Mouse (Mus musculus) megakaryocyte, embryonic 14.5 days (primary cell): Measurements from ENCODE around the gene Zkscan16.

Experiments
- FLI1 ChIP-seq: IDR thresholded peaks from 2 replicates; pipeline ENCODE4 v1.6.1; 2012; ENCODE audit warnings: low read length, inconsistent platforms, mixed read lengths
- GATA1 ChIP-seq: IDR thresholded peaks from 3 replicates; pipeline ENCODE4 v1.6.1; 2012; ENCODE audit warnings: mixed read lengths, low read length, inconsistent platforms, borderline replicate concordance

- TF ChIP-seq FLI1: no peak
- no peak for TF ChIP-seq GATA1
Observed at GRCm38 (mm10) chr4:58975711-58976110, 32.3 kb downstream of the Zkscan16 start.
